Mouse (Mus musculus) kidney, postnatal 4 days (tissue): ENCODE data around the gene Nme7.

ENCODE experiments used
- DNase-seq, 2 experiments: peaks; one replicate each; pipeline ENCODE4 v3.0.0; 2021; ENCODE audit warnings: mixed read lengths in 2 of 2

Nme7 gene

DNA sequence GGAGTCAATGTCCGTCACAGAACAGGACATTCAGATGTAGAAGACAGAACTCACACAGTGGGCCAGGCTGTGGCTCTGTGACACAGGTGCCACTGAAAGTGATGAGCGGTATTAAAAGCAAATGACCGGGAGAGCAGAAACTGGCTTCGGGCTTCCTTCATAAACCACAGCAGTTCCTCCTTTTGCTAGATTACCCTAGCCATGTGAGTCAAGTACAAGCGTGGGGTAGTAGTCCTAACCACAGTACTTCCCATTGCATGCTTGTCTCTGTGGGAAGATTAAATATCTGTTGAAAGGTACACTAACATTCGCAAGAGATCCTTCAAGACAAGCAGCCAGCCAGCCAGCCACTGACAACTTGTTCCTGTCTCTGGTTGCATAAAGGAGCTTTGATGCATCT lies 136.3 kb downstream of the Nme7 start:
- no peak for DNase-seq

DNA sequence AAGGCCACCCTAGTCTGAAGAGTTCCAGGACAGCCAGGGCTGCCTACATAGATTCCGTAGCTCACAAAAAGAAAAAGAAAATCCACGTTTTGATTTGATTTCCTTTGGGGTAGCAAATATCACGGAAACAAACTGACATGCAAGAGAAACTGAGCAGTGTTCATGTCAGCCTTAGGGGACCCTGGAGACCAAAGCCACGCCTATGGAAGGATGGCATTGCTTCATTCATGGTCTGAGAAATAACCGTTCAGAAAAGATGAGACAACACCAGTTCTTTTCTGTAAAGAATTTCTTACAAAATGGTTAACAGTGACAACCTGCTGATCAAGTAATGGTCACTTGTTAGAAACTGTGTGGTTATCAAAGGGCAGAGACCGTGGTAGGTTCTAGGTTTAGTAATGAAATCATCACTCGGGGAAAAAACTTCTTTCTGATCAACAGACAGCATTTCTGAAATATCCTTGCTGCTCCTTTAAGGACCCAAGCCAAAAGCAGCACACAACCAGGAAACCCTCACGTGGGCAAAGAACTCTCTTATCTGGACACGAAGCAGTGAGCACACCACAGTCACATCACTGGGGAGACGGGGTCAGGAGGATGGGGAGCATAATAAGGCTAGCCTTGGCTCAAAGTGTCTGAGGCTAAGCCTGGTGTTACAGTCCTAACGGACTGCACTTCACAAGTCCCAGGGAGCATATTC lies 136.9 kb downstream of the Nme7 start:
- no peak for DNase-seq

DNA sequence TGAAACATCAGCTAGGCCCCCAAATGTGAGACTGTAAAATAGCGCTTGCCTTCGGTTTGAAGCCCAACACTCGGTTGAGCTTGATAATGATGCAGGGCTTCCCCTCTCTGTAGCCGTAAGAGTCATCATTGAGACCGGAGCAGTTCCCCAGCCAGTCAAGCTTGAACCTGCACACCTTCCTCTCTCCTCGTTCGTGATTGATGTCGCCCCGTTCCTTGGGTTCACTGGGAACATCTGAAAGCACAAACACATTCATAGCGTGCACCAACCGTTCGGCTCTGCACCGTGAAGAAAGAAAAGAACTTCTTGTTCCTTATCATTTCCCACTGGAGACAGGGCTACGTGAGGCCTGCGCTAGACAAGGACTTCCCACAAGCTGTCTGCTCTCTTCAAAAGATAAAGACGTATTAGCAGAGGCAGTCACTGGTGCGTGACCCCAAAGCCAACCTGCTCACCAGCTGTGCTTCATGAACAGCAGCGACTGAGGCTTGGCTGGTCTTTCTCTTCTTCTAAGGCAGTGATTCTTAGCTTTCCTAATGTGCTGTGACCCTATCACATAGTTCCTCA lies 137.6 kb downstream of the Nme7 start:
- no peak for DNase-seq

DNA sequence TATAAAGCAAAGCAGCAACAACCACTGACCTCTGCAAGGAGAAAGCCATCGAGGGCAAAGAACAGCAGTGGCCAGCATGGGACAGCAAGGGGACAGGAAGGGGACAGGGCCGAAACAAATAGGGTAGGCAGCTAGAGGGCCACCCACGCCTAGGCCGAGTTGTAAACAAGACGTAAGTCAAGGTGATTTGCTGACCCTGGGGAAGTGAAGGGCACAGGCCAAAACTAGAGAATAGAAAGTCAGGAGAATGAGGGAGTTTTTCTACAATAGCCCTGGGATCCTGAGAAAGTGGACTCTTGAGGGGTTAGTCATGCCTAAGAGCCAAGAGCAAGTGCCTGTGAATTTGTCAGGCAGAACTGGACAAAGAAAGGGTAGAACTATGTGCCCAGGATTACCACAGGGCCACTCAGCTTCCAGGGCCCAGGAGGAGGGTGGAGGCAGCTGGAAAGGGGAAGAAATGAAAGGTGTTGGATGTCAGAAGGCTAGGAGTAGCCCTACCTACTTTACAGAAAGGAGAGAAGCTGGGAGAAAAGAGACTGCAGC lies 141.8 kb downstream of the Nme7 start:
- no peak for DNase-seq

DNA sequence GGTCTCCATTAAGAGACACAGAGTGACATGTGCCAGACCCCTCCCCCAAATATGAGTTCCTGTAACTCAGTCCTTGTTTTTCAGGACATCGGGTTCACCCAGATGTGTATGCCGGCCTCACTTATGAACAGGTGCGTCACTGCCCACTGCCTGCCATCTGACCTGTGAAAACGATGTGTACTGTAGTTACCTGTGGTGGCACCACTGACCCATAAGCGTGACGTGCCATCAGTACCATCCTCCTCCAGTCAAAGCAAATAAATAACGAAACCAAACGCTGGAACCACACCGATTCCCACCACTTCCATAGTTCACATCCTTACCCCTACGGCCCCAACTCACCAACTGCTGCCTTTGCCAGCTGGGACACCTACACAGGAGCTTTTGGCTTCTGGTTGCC lies 142.6 kb downstream of the Nme7 start:
- no peak for DNase-seq

DNA sequence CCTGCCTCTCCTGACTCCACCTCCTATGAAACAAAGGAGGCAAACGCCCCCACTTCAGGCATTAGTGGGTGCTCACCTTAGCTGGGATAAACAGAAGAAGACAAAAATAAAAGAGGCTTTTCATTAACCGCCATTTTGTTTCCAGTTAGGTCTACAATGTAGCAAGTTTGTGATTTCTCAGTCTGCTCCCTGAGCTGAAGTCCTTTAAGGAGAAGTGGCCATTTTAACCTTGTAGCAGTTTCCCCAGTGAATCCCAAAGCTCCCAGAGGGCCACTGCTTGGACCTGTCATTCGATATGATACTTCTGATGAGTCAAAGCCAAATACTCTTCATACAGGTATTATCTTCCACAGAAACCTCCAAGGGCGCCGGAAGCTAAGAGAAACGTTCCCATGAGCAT lies 143.6 kb downstream of the Nme7 start:
- DNase-seq: no peak

DNA sequence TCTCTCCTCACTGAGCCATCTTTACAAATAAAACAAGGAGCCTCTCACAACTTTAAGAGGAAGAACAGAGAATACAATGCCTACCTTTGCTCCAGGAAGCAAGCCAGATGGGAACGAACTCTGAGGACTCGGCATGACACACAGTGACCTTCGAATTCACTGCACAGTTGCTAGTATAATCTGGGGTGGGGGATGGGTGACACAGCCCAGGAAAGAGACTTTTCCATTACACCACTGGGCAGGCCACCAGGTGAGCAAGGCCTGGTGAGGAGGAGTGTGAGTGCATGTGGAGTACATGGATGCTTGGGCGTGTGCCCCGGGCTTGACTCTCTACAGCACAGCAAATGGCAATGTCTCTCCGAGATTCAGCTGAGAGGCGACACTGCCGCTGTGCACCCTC lies 145.7 kb downstream of the Nme7 start:
- DNase-seq: no peak

DNA sequence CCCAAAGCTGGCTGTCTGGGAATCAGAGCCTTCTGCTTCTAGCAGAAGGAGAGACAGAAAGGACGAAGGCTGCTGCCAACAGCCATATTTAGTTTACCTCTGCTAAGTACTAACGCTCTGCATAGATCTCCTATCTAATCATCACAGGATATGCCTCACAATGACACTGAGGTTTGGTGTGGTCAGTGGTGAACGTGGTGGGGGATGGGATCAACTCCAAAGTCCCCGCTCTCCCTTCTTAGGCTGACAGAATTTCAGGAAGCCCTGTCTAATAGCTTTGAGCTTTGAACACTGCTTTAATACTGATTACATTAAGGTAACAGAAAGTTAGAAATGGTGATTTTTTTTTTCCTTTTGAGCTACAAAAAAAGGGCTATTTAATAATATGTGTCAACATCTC lies 146.3 kb downstream of the Nme7 start:
- DNase-seq: no peak

DNA sequence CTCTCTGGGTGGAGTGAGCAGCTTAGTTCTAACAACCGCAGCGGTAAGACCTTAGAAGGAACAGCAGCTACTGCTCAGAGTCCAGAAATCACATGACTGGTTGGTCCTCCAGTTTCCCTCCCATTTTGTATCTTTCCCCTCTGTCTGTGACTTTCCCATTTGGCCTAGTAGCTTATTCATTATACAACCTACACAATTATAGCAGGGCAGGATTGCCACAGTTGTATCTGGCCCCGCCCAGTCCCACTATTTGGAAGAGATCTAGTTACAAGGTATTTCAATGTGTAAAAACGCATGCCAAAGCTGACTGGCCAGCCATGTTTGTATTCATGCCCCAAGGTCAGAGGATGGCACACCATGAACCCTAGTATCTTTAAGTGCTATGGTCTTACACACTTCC lies 146.7 kb downstream of the Nme7 start:
- DNase-seq: no peak

DNA sequence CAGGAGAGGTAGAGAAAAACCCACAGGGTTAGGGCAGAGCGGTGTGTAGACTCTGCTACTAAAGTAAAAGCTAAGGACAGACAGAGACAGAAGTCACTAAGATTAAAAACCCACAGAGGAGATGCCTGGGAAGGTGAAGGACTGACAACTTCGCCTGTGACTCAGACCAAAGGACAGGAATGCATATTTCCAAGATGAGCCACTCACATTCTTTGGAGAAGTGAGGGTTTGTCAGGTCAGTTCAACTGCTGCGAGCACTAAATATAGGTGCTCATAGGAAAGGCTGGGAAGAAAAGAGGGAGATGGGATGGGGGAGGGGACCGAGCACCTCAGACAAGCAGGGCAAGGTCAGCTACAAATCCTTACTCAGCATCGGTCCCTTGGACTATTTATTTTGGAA lies 147.4 kb downstream of the Nme7 start:
- no peak for DNase-seq

DNA sequence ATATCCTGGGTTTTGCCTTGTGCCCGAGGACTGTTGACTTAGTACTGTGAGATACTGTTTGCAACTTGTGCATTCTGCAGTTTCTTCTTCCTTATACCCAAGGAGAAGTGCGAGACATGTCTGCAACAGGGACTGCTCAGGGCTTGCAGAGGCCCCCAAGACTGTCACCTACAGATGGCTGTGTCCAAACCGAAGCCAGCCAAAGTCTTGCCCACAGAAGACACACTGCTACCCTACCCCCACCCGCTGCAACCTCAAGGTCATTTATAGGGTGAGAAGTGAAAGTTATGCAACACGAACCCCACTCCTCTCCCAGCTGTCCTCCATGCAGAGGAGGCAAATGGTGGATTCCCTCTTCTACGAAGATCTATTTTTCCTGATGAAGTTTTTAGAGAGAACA lies 148.7 kb downstream of the Nme7 start:
- DNase-seq: no peak

DNA sequence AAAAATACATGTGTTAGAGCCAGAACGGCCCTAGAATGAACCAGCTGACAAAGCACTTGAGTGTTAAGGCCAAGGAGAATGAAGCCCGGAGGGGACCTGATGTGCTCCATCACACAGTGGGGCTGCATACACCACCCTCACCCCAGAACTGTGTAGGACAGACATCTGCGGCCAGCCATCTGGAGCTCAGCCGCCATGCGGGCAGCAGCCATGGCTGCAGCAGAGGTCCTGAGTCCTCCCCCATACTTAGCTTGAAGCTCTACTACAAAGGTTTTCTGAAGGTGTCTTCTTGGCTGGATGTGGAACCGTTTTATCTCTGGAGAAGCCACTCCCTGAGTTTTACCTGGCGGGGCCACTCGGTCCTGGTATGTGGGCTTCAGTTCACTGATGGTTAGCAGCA lies 149.2 kb downstream of the Nme7 start:
- no peak for DNase-seq

DNA sequence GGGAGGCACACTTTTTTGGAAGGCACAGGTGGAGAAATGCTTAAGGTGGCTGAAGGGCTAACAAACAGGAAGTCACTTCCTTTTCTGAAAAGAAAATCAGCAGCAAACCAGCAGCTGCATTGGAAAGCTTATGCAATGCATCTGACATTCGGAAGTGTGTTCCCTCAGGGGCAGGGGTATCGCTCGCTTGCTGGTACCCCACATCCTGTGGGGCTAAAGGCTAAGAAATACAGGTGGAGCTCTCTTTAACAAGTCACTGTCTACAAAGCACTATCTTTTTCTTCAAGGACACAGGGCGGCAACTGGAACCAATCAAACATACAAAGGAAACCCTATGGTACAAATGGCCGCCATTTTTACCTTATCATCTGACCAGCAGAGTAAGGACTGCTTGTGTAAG lies 149.8 kb downstream of the Nme7 start:
- DNase-seq: no peak

DNA sequence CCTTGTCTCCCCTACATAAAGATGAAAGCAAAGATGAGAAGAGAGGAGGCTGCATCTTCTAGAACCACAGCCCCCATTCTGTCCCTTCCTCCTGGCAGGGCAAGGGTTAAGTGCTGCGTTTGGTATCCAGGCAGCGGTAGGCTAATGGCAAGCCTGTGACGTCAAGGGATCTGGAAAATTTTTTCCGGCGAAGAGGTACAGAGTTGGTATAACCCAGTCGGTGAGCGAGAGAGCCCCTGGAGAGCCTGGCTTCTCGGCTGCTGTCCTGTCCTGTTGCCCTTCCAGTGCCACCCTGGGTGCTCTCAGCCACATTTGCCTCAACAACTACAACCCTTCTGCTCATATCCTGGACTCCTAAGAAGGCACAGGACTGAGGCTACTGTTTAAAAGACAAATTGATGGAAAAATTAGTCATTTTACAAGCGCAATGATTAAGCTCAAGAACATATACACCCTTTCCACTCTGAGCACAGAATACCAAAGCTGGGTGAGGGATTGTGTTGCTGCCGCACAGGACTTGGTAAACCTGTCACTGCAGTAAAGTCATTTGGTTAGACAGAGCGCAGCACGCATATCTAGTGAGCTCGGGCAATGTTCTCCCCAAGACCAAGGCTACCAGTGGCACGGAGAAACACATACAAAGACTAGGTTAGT lies 151.0 kb downstream of the Nme7 start:
- peak; percentile 58 to 65 for DNase-seq

DNA sequence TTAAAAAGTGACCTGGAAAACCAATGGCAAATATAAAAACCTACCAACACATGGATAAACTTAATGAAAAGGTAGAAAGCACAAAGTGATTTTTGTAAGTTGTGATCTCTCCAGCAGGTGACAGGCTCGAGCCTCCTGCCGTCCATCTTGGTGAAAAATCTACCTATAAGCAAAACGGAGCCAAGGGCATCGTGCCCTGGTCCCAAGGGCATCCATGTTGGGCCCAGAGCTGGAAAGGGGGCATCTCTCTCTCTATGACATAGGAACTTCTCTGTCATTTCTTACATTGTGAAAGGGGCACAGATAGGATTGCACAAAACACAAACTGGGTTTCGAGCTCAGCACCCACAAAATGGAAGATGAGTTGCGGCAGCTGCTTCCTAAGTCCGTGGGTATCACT lies 151.7 kb downstream of the Nme7 start:
- peak; percentile 32 to 57 for DNase-seq

DNA sequence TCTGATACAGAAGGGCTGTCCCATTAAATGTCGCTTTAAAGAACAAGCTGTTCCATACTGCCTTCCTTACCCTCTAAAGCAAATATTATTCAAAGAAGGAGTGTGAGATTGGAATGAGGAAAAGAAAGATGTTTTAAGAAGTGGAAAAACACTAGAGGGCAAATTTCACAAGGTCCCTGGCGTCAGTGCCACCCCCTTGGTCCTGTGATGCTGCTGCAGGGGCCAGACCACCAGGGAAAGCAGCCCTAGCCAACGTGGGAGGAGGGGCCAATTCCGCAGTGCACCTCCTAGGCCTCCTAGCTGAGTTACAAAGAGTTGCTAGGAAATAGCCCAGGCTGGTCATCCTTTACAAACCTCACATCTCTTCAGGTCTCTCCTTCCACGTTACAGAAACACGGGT lies 152.1 kb downstream of the Nme7 start:
- DNase-seq: peak; percentile 39 to 58

DNA sequence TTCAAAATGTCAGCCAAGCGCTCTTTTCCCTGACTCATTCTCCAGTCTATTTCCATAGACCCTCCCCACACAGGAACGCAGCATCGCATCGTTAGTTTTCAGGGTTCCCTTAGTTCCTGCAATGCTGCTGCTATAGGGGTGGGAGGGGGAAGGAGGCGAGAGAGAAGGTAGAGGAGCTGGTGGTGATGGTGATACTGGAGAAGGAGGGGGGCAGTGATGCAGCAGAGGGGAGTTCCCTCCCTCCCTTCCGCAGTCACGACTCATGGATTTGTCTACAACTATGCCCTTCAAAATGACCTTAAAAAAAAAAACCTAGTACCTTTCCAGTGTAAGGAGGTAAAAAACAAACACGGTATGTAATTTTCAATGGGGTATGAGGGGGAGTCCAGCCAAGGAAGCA lies 152.8 kb downstream of the Nme7 start:
- no peak for DNase-seq

DNA sequence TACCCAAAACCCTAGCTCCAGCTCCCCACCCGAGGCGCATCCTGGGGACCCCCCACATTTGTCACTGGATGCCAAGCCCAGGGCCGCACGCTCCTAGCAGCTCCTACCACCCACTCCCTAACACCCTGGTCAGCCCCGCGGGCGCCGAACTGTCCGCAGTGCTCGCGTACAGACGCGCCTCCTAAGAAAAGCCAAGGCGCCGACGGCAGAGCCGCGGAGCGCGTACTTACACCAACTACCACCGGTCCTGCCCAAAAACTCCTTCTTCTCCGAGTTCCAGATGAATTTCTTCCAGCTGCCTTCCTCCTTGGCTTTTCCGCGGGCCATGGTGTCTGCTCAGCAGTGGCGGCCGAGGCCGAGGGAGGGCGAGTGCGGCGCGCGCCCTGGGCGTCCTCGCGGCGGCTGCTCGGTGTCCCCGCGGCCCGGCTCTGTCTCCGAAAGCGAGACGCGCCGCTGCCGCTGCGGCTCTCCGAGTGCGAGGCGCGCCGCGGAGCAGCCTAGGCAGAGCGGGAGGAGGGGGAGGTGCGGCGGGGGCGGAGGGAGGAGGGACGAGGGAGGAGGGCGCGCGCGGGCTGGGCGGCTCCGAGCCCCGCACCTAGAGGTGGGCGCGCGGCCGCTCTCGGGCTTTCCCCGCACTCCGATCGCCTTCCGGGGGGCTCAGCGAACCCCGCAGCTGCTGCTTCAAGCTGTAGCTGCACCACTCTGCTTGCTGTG lies 153.8 kb downstream of the Nme7 start:
- peak; percentile 73 to 83 for DNase-seq

DNA sequence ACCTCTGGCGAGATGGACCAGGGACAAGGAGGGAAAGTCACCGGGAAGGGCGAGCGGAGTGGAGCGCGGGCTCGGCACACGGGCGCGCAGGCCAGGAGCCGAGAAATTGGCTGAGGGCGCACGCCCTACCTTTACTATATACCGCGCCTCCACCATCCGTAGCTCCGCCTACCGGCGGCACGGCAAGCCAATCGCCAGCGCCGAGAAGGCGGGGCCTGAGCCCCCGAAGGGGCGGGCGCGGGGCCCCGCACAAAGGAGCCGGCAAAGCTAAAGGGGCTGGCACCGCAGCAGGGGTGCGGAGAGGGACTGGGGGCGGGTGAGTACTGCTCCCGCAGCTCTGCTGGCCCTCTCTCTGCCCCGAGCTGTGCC lies 154.3 kb downstream of the Nme7 start, which contains the start of gene Atp1b1:
Atp1b1 (minus strand) TSS at position 111 of the 369 bp plus-strand sequence.
- DNase-seq: peak; percentile 90 to 94

DNA sequence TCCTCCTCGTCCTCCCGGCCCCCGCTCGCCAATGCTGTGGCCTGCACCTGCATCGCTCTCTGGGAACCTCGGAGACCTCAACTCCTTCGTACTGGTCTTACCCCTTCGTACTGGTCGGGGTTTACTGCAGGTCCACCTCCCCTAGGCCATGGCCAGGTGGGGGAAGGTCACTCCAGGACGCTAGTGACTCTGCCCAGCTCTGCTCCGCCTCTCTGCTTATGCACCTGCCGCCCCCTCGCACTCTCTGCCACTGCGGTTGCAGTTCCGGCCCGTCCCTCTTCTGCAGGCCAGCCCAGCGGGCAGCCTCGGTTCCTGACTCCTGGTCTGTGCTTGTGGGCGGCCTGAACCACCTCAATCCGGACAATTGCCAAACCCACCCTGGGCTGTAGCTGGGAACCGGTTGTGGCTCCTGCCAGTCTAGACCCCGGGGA lies 154.7 kb downstream of the Nme7 start:
- DNase-seq: peak; percentile 79 to 90

DNA sequence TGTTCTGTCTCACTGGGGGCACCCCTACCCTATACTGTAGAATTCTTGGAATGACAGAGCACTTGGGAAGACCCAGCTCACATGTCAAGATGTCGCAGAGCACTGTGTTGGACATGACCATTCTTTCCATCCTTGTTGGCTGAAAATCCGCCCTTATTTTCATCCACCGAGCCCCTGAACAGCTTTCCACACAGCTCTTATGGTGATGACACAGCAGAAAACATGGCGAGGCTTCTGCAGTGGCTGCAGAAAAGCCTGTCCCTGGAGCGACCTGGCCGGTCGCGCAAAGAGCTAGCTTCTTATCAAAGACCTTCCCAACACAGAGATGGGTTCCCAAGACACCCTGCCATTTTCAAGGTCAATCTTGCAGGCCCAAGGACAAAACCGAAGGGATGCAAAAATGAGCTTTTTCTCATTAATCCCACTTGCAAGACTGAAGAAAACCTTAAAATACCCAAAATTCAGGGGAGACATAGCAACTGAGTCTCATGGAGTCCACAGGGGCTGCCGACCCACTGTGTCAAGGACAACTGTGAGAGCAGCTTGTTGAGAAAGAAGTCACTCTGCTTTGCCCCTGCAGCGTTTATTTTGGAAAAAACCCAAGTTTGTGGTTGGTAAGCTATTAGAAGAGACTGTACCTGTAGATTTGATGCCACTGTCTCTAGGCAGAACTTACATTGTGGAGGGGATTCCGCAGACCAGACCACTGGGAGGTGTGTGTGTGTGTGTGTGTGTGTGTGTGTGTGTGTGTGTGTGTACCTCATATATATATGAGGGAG lies 155.4 kb downstream of the Nme7 start:
- DNase-seq: no peak

DNA sequence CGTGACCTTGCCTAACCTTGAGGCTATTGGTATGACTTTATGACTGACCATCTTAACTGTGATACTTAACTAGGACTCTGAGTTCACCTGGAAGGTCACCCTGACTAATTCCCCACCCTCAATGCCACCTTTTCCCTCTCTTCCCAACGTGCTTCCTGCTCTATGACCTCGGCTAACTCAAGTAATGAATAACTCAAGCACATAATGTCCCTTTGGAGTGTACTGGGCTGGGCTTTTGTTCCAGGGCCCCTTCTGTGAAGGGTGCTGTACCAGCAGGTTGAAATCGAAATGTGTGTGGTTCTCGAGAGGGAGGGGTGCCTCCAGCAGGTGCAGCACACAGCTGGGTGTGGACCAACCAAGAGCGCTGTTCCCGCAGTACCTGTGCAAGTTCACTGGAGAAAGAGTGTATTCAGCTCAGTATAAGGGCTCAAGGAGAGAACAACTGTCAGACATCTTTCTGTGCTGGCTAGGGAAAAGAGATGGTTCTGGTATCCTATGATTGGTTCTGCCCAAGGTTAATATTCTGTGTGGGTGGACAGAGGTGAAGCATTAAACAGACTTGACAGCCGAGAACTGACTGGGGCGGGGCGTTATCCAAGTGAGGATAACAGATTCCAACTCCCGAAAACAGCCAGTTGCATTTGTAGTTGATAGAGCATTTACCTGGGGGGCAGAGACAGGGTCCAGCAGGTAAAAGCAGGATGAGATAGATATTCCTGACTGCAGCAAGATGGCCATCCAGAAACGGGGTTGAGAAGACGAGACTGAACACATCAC lies 157.2 kb downstream of the Nme7 start:
- peak; percentile 56 to 76 for DNase-seq
